Mouse (Mus musculus) cerebellum, adult 2 months (tissue): ENCODE data around the gene Terb2. TPM values are rescaled to one million over a fixed set of nuclear protein-coding genes. Genes with fewer than 3 reads are reported as not detected.

Experiments
- DNase-seq, 2 experiments: peaks; one replicate each; pipeline ENCODE4 v3.0.0; 2021
- H3K27ac ChIP-seq: fragments of 200-500 bp; 2 replicates; pipeline ENCODE4 v1.5.1; 2012; ENCODE audit warnings: low read length, control low read depth, inconsistent platforms; ENCODE audit not compliant: insufficient read depth
- H3K27me3 ChIP-seq: fragments of 200-500 bp; 2 replicates; pipeline ENCODE4 v1.6.1; 2012; ENCODE audit warnings: inconsistent platforms, mild to moderate bottlenecking, low read length, moderate library complexity; ENCODE audit not compliant: control insufficient read depth, insufficient read depth
- H3K4me1 ChIP-seq: fragments of 200-500 bp; 2 replicates; pipeline ENCODE4 v1.6.1; 2011; ENCODE audit warnings: low read length; ENCODE audit not compliant: control insufficient read depth, insufficient read depth
- H3K4me3 ChIP-seq: fragments of 200-500 bp; replicated peaks from 2 replicates; pipeline ENCODE3; 2011; ENCODE audit warnings: mild to moderate bottlenecking, low read depth, low read length, control low read depth; ENCODE audit not compliant: insufficient read depth
- CTCF ChIP-seq: fragments of 200-500 bp; IDR thresholded peaks from 2 replicates; pipeline ENCODE4 v1.5.1; 2011; ENCODE audit warnings: low read depth, mild to moderate bottlenecking, control low read depth, low read length, moderate library complexity, borderline replicate concordance; ENCODE audit not compliant: insufficient read depth
- POLR2A ChIP-seq: fragments of 200-500 bp; IDR thresholded peaks from 2 replicates; pipeline ENCODE4 v1.6.1; 2011; ENCODE audit warnings: low read length, control low read depth, borderline replicate concordance; ENCODE audit not compliant: insufficient read depth
- WGBS: fragments of 180-500 bp; shearing (Covaris S2); methylation state at CpG from one replicate; pipeline ENCODE4 v1.1.7; 2018; 5-methylcytosine and 5-hydroxymethylcytosine counted together
- polyA plus RNA-seq: library from polyadenylated mRNA; depleted of rRNA; stranded (reverse); fragments of >200 nt; gene quantifications from 2 replicates; pipeline ENCODE4 v1.2.3, GENCODE M21; 2012; rRNA removed

Terb2 gene
- not detected in 2 replicates for polyA plus RNA-seq

GRCm38 (mm10) chr2:122186106-122186505, at the start of gene Terb2, which contains the start of gene Patl2:
TSS of gene Terb2 (plus strand) at chr2:122186272.
TSS of gene Patl2 (minus strand) at chr2:122186189.
- Histone ChIP-seq H3K4me3 (no peak within 1 kb of the TSS), H3K27ac (no peak within 1 kb of the TSS), H3K27me3 (no peaks in the 10 kb centered on the region), H3K4me1 (no peaks in the 10 kb centered on the region)
- WGBS = 85% methylated on average over 17 of the region's 17 CpGs
- TF ChIP-seq POLR2A (no peak), CTCF (no peak)
- no peak for DNase-seq

GRCm38 (mm10) chr2:122137839-122138465, 48.1 kb upstream of the Terb2 start:
- no peak overlapping the region for H3K27ac ChIP-seq
- H3K4me3 ChIP-seq = no peak overlapping the region
- no peak for DNase-seq
- H3K27me3 ChIP-seq = no peaks in the 10 kb centered on the region
- TF ChIP-seq POLR2A (no peak), CTCF (no peak)
- 64% methylated on average over 5 of the region's 5 CpGs for WGBS
- no peaks in the 10 kb centered on the region for H3K4me1 ChIP-seq

GRCm38 (mm10) chr2:122140815-122141214, 45.3 kb upstream of the Terb2 start:
- 66% methylated on average over 2 of the region's 2 CpGs for WGBS
- Histone ChIP-seq H3K4me1 (no peaks in the 10 kb centered on the region), H3K27me3 (no peaks in the 10 kb centered on the region), H3K27ac (no peak overlapping the region), H3K4me3 (no peak overlapping the region)
- no peak for DNase-seq
- TF ChIP-seq POLR2A = no peak
- no peak for TF ChIP-seq CTCF

GRCm38 (mm10) chr2:122141332-122141967, 44.6 kb upstream of the Terb2 start:
- H3K4me3 ChIP-seq = no peak overlapping the region

GRCm38 (mm10) chr2:122143111-122143510, 43.0 kb upstream of the Terb2 start:
- TF ChIP-seq CTCF (no peak), POLR2A (no peak)
- Histone ChIP-seq H3K27me3 (no peaks in the 10 kb centered on the region), H3K4me3 (no peak overlapping the region), H3K27ac (no peak overlapping the region), H3K4me1 (no peaks in the 10 kb centered on the region)
- 94% methylated on average over 3 of the region's 3 CpGs for WGBS
- no peak for DNase-seq

More at GRCm38 (mm10) chr2:122141332-122141967, 44.6 kb upstream of the Terb2 start:
- 77% methylated on average over 5 of the region's 5 CpGs for WGBS
- TF ChIP-seq CTCF = 0 out of 2 replicates have a peak, but pooled peaks have one; percentile 4
- no peak for TF ChIP-seq POLR2A
- no peak for DNase-seq
- Histone ChIP-seq H3K27me3 (no peaks in the 10 kb centered on the region), H3K4me1 (no peaks in the 10 kb centered on the region), H3K27ac (no peak overlapping the region)

- Histone ChIP-seq H3K27ac (no peak overlapping the region), H3K4me3 (no peak overlapping the region), H3K4me1 (no peaks in the 10 kb centered on the region), H3K27me3 (no peaks in the 10 kb centered on the region)
- DNase-seq = no peak
- TF ChIP-seq CTCF = no peak
- TF ChIP-seq POLR2A = no peak
- 82% methylated on average over 4 of the region's 4 CpGs for WGBS
Measured at GRCm38 (mm10) chr2:122145756-122146155, 40.3 kb upstream of the Terb2 start.

- 32% methylated on average over 6 of the region's 6 CpGs for WGBS
- no peak overlapping the region for H3K27ac ChIP-seq
- peak in 1 of 2 experiments; percentile 4 for DNase-seq
- H3K4me3 ChIP-seq = no peak overlapping the region
- no peak for TF ChIP-seq CTCF
- TF ChIP-seq POLR2A = no peak
- H3K27me3 ChIP-seq = no peaks in the 10 kb centered on the region
- H3K4me1 ChIP-seq = no peaks in the 10 kb centered on the region
Measured at GRCm38 (mm10) chr2:122146687-122147086, 39.4 kb upstream of the Terb2 start.
